Mouse (Mus musculus) midbrain, postnatal 0 days (tissue): Measurements from ENCODE around the gene Acyp2. TPM values are rescaled to one million over a fixed set of nuclear protein-coding genes. Genes with fewer than 3 reads are reported as not detected.

Source experiments
- ATAC-seq: fragments of 200-750 bp; cut with Nextera tagmentation; 2 replicates; pipeline ENCODE4 v1.8.0; 2017; ENCODE audit warnings: moderate number of reproducible peaks, mild to moderate bottlenecking, moderate TSS enrichment, moderate library complexity; ENCODE audit not compliant: low FRiP score
- DNase-seq: peaks from one replicate; pipeline ENCODE4 v3.0.0-alpha.2; 2015; ENCODE audit warnings: low spot score
- H3K27ac ChIP-seq: fragments of 300-500 bp; sonication (generic); 2 replicates; pipeline ENCODE4 v1.5.1; 2014; ENCODE audit warnings: low read depth, mild to moderate bottlenecking, low read length, mixed read lengths
- H3K27me3 ChIP-seq: fragments of 300-500 bp; sonication (generic); 2 replicates; pipeline ENCODE4 v1.6.1; 2014; ENCODE audit warnings: low read length, control low read depth, mixed read lengths; ENCODE audit not compliant: insufficient read depth
- H3K36me3 ChIP-seq: fragments of 300-500 bp; sonication (generic); 2 replicates; pipeline ENCODE4 v1.6.1; 2014; ENCODE audit warnings: low read length, control low read depth, mixed read lengths; ENCODE audit not compliant: insufficient read depth
- H3K4me1 ChIP-seq: fragments of 300-500 bp; sonication (generic); 2 replicates; pipeline ENCODE4 v1.6.1; 2014; ENCODE audit warnings: mild to moderate bottlenecking, control low read depth, antibody characterized with exemption, low read length, mixed read lengths; ENCODE audit not compliant: insufficient read depth
- H3K4me2 ChIP-seq: fragments of 300-500 bp; sonication (generic); 2 replicates; pipeline ENCODE4 v1.6.1; 2014; ENCODE audit warnings: low read depth, mild to moderate bottlenecking, low read length, mixed read lengths; ENCODE audit not compliant: poor library complexity, severe bottlenecking
- H3K4me3 ChIP-seq: fragments of 300-500 bp; sonication (generic); 2 replicates; pipeline ENCODE4 v1.5.1; 2014; ENCODE audit warnings: low read depth, mild to moderate bottlenecking, low read length, moderate library complexity
- H3K9ac ChIP-seq: fragments of 300-500 bp; sonication (generic); replicated peaks from 2 replicates; pipeline ENCODE4 v1.6.1; 2014; ENCODE audit warnings: mild to moderate bottlenecking, low read length, moderate library complexity, mixed read lengths; ENCODE audit not compliant: poor library complexity, severe bottlenecking
- H3K9me3 ChIP-seq: fragments of 300-500 bp; sonication (generic); 2 replicates; pipeline ENCODE4 v1.6.1; 2016; ENCODE audit warnings: low read length, control low read depth
- CTCF ChIP-seq: IDR thresholded peaks from 2 replicates; pipeline ENCODE4 v1.5.1; 2016; ENCODE audit warnings: antibody characterized with exemption, mild to moderate bottlenecking
- WGBS: fragments of 180-500 bp; shearing (Covaris S2); extraction: QIAGEN DNeasy Blood & Tissue Kit; methylation state at CpG from one replicate; pipeline ENCODE4 v1.1.7; 2014; 5-methylcytosine and 5-hydroxymethylcytosine counted together
- polyA plus RNA-seq: library from polyadenylated mRNA; unstranded; fragments of >200 nt; fragmentation: Nextera tagmentation; extraction: Ambion mirVana; gene quantifications from 2 replicates; pipeline ENCODE4 v1.2.1, GENCODE M21; 2015
- total RNA-seq: library from RNA; depleted of rRNA; stranded (reverse); fragments of >200 nt; gene quantifications from 2 replicates; pipeline ENCODE4 v1.2.3, GENCODE M21; 2014; rRNA removed

Gene Acyp2
- total and polyA plus RNA-seq, 2 experiments from 2014 or later: 19.5 to 38.0 TPM

DNA sequence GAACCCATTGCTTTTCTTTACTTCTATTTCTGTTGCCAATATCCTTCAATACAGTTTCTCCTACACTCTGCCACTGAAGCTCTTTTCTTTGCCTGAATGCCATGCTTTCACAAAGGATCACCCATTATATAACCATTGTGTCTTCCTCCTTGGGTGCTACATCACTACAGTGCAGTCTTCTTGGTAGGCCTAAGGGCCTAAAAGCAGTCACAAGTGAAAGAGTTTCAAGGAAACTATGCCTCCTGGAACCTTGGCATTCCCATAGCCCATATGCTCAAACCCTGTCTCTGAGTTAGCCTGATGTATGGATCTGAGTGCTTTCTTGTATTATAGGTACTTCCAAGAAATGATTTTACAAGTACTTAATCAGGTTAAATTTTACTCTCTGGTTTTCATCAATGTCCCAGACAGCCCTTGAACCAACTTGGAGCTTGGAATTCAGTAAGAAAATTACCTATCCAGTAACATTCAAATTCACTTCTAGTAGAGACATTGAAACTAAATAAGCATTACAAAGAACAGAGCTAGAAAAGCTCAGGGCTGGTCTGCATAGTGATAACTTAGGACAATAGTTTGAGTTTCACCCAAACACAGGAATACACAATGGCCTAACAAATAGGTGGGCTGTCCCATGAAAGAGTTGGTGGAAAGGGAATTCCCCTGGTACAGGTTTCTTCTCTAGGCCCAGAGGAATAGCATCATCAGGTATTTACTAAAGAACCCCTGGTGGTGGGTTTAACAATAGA is 157.7 kb downstream of the Acyp2 start:
- ATAC-seq: no peak
- TF ChIP-seq CTCF: no peak
- H3K27ac ChIP-seq: no peak overlapping the region
- no peak for DNase-seq
- H3K4me2 ChIP-seq: no peak overlapping the region
- H3K27me3 ChIP-seq: no peaks in the 10 kb centered on the region
- no peaks in the 10 kb centered on the region for H3K4me1 ChIP-seq
- H3K9ac ChIP-seq: no peak overlapping the region
- H3K4me3 ChIP-seq: no peak overlapping the region
- no peaks in the 10 kb centered on the region for H3K36me3 ChIP-seq
- no peaks in the 10 kb centered on the region for H3K9me3 ChIP-seq

GRCm38 (mm10) chr11:30488183-30488582 is 161.2 kb downstream of the Acyp2 start:
- WGBS: 78% methylated on average over 9 of the region's 10 CpGs
- no peak for TF ChIP-seq CTCF

DNA sequence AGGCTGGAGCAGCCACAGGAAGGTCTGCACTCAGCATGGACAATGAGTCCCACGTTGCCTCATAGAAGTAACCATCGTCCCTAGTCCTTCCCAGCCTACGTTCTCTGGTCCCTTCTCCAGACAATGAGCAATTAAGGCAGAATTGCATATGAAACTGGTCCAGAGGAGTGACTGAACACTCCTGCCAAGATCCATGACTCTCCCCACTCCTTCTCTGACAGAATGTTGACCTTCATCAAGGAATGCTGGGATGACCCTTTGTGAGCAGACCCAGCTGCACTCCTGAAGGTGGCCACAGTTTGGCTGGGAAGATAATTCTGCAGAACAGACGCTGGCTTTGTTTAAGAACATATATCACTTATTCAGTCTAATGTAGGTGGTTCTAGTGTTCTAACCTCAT is 166.1 kb downstream of the Acyp2 start:
- Histone ChIP-seq H3K27ac (no peak overlapping the region), H3K4me1 (no peaks in the 10 kb centered on the region), H3K9me3 (no peaks in the 10 kb centered on the region), H3K4me2 (no peak overlapping the region), H3K36me3 (no peaks in the 10 kb centered on the region), H3K9ac (no peak overlapping the region), H3K4me3 (no peak overlapping the region), H3K27me3 (no peaks in the 10 kb centered on the region)
- 87% methylated on average over 4 of the region's 4 CpGs for WGBS
- ATAC-seq (no peak), DNase-seq (no peak)
- TF ChIP-seq CTCF: no peak

More at GRCm38 (mm10) chr11:30488183-30488582, 161.2 kb downstream of the Acyp2 start:
- Histone ChIP-seq H3K4me2 (no peak overlapping the region), H3K9me3 (no peaks in the 10 kb centered on the region), H3K27ac (no peak overlapping the region), H3K9ac (no peak overlapping the region), H3K27me3 (no peaks in the 10 kb centered on the region), H3K4me1 (no peaks in the 10 kb centered on the region), H3K36me3 (no peaks in the 10 kb centered on the region), H3K4me3 (no peak overlapping the region)
- ATAC-seq: no peak
- DNase-seq: no peak

GRCm38 (mm10) chr11:30471751-30472593 is 177.4 kb downstream of the Acyp2 start, which contains the start of gene 4930505A04Rik:
TSS of gene 4930505A04Rik (minus strand) at chr11:30471827.
- ATAC-seq: peak; percentile 98
- WGBS: 4% methylated on average over 17 of the region's 17 CpGs
- Histone ChIP-seq H3K27ac (peak within 1 kb of the TSS; percentile 93), H3K9ac (peak within 1 kb of the TSS; percentile 57), H3K36me3 (no peaks in the 10 kb centered on the region), H3K9me3 (no peaks in the 10 kb centered on the region), H3K27me3 (no peaks in the 10 kb centered on the region), H3K4me2 (peak within 1 kb of the TSS; percentile 71), H3K4me1 (no peaks in the 10 kb centered on the region; the same call in 1 of the 2 replicates), H3K4me3 (peak within 1 kb of the TSS; percentile 40)
- 0 out of 2 replicates have a peak, but pooled peaks have one; percentile 3 for TF ChIP-seq CTCF
- peak; percentile 99 for DNase-seq

- no peaks in the 10 kb centered on the region for H3K36me3 ChIP-seq
- no peak for TF ChIP-seq CTCF
- peak overlapping the region; percentile 40; the same call in 1 of the 2 replicates for H3K4me3 ChIP-seq
- no peaks in the 10 kb centered on the region for H3K27me3 ChIP-seq
- ATAC-seq (peak; percentile 31; the same call in 1 of the 2 replicates), DNase-seq (no peak)
- no peaks in the 10 kb centered on the region; the same call in 1 of the 2 replicates for H3K4me1 ChIP-seq
- peak overlapping the region; percentile 57; the same call in 1 of the 2 replicates for H3K9ac ChIP-seq
- peak overlapping the region; percentile 93 for H3K27ac ChIP-seq
- peak overlapping the region; percentile 71 for H3K4me2 ChIP-seq
- H3K9me3 ChIP-seq: no peaks in the 10 kb centered on the region
- WGBS: 60% methylated on average over 8 of the region's 8 CpGs
Observed at GRCm38 (mm10) chr11:30471187-30471586, 178.2 kb downstream of the Acyp2 start.

Other genes starting within 250 kb of the Acyp2 start
- gene 4930505A04Rik, start 177.8 kb downstream of the Acyp2 start, total RNA-seq: not detected in 2 replicates
- 0.28 and 0.32 TPM in 2 replicates for gene 4930505A04Rik, start 177.8 kb downstream of the Acyp2 start, polyA plus RNA-seq
- gene Psme4, start 122.1 kb upstream of the Acyp2 start, total RNA-seq: 31.3 and 49.1 TPM in 2 replicates
- gene Psme4, start 122.1 kb upstream of the Acyp2 start, polyA plus RNA-seq: 6.6 and 10.6 TPM in 2 replicates
- gene Gpr75, start 235.8 kb upstream of the Acyp2 start, total RNA-seq: 14.3 and 15.2 TPM in 2 replicates
- gene Gpr75, start 235.8 kb upstream of the Acyp2 start, polyA plus RNA-seq: 6.0 and 7.3 TPM in 2 replicates
- 17.0 and 18.9 TPM in 2 replicates for gene Asb3, start 235.8 kb upstream of the Acyp2 start, total RNA-seq
- gene Asb3, start 235.8 kb upstream of the Acyp2 start, polyA plus RNA-seq: 19.6 and 22.4 TPM in 2 replicates